Mouse (Mus musculus) adrenal gland (tissue): ENCODE data around the gene Hsd3b6.
"Not testable (repeated sequence)": the region's sequence is repeated elsewhere in the genome, so short reads cannot be mapped to it uniquely, and the experiment has no call there.

Source experiments
- intact Hi-C: fragments of 180-260 bp; cut with DNase I; formaldehyde crosslinking; loops from one replicate; pipeline ENCODE4 v1.15.1; 2025
- long read RNA-seq, 2 experiments: library from polyadenylated mRNA; unstranded; transcript quantifications; one replicate each; pipeline ENCODE4 v2.0.0; 2020; ENCODE audit warnings: borderline replicate concordance in 1 of 2; ENCODE audit not compliant: insufficient replicate concordance in 1 of 2

The Hsd3b6 gene
- long read RNA-seq, experiment 1, transcript Hsd3b6-201 (4 exons, 1,802 nt) = major isoform, 29 of 34 reads
- long read RNA-seq, experiment 1, partial matches to known transcripts = 0 of 34 reads
- long read RNA-seq, experiment 1, other reads (novel, unspliced or antisense) = 2 of 34 reads
- long read RNA-seq, experiment 2, transcript Hsd3b6-203 (3 exons, 601 nt) = minor isoform, 10 of 119 reads
- long read RNA-seq, experiment 2, transcript Hsd3b6-201 (4 exons, 1,802 nt) = major isoform, 103 of 119 reads
- long read RNA-seq, experiment 2, partial matches to known transcripts = 1 of 119 reads
- long read RNA-seq, experiment 2, other reads (novel, unspliced or antisense) = 4 of 119 reads

DNA sequence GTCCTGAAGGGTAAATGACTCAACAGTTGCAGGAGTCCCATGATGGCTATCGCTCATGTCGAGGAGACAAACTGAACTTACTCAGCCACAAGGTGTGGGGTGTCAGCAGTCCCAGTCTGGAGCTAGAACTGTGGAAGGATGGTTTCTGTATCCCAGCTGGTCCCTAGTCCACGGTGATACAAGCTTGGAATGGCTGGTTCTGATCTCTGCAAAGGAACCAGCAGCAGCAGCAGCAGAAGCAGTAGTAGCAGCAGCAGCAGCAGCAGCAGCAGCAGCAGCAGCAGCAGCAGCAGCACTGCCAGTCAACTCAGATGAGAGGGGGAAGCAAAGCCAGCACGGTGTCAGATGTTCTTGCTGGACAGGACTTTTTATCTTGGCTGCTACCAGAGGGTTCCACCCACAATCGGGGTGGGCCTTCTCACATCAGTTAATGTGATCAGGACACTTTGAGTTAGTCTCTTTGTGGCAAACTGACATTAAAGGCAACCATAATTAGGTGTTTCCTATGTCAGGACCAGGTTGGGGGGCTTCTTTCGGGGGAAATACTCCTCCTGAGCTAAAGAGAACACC, at the start of gene Hsd3b6:
Hsd3b6 (minus strand) TSS at position 343 of the 570 bp plus-strand sequence.
- intact Hi-C loops = no loop called here

DNA sequence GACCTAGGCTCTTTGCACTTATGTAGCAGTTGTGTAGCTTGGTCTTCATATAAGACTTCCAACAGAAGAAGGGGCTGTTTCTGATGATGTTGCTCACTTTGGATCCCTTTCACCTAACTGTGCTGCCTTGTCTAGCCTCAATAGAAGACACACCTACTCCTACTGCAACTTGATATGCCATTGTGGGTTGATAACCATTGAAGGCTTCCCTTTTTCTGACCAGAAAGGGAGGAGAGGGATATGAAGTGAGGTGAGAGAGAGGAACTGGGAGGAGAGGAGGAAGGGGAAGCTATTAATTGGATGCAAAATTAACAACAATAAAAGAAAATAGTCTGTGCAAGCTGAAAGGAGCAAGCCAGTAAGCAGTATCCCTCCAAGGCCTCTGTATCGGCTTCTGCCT, 48.6 kb upstream of the Hsd3b6 start:
- intact Hi-C loops = no loop called here

DNA sequence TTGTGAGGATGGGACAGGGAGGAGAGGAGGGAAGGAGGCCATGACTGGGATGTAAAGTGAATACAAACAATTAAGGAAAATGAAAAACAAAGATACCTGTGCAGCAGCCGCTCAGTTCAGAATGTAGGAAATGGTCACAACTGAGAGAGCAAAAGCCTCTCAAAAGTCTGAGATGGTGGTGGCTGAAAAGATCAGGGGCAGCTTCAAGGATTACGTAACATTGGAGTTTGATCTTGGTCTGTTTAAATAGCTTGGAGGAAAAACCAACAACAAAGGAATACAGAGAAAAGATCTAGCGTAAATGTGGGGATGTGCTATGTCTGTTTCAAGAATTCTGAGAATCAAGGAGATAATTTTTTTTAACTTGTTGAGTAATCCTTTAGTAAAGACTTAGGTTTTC, 45.3 kb upstream of the Hsd3b6 start, which contains the start of gene Hsd3b1:
Hsd3b1 (minus strand) TSS at position 219 of the 400 bp plus-strand sequence.
- intact Hi-C loops = no loop called here

DNA sequence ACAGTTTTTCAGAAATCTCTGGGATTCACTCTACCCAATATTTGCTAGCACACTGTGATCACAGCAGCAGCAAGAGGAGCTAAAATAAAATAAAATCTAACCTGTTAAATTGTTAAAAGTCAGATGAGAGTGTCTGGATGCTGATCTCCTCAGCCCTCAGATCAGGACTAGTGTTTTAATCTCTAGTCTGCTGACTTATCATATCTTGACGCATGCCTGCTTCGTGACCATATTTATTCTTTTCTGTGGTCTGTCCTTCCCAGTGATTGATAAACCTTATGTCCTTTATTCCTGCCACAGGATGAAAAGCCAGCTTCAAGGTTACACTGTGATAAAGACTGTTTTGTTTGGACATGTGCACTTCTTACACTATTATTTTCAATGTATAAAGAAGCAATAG, 43.8 kb upstream of the Hsd3b6 start:
- intact Hi-C loops = no loop called here

DNA sequence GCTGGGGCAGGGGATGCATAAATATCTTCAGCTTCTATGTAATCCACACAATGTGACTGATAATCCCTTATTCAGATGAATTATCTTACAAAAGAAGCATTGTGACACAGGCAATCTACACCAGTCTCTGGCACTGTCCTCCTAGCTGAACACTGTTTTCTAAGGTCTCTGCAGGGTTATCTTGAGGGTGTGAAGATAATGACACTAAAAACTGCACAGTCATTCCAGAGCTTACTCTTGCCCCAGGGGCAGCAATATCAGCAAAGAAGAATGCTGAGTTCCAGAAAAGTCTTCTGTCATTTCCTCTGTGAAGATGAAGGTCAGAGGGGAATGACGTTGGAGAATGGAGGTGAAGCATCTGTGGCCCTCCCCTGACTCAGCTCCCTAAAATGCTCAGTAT, 42.6 kb upstream of the Hsd3b6 start:
- intact Hi-C loops = no loop called here

DNA sequence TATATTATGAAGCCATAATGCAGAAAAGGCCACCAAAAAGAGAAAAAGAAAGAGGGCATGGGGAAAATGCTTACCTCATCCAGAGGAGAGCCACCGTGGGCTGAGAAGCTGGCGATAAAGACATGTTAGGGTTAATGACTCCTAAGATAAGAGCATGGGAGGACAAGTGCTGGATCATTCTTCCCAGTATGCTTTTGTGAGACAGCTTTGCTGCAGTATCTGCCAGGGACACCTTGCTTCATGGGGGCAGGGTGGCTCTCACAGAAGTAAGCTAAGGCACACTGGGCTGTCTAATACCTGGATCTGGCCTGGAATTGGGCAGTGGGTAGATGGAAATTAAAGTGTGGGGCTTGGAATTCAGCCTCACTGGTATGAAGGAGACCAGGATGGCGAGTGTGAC, 40.9 kb upstream of the Hsd3b6 start:
- intact Hi-C loops = no loop called here

DNA sequence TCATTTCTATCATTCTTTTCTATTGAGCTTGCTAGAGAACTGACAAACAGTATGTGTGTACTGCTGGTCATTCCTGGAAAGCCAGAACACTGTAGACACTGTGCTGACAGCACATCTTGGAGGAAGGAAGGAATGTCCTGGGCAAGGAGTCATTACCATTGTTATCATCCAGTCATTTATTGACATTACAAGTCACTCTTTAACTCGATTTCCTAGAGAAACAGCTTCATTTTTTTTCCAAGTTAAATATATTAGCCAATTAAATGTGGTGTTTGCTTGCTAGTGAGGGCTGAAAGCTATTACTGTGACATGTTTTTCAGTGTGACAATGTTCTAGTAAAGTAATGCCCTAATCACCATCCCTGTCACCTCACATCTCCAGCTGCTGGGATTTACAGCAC, 39.4 kb upstream of the Hsd3b6 start:
- intact Hi-C loops = no loop called here

DNA sequence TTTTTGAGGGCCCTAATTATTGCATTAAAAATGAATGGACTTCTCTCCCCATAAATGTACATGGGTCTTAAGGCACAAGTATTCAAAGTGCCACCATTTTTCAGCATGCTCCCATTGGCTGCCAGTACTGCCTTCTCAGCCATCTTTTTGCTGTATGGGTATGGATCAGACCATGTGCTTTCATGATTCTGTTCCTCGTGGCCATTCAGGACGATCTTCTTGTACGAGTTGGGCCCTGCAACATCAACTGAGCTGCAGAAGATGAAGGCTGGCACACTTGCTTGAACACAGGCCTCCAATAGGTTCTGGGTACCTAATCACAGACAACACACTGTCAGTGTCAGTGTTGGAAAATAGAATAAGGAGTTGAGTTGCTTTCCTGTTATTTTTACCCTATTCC, 38.8 kb upstream of the Hsd3b6 start:
- intact Hi-C loops = no loop called here

DNA sequence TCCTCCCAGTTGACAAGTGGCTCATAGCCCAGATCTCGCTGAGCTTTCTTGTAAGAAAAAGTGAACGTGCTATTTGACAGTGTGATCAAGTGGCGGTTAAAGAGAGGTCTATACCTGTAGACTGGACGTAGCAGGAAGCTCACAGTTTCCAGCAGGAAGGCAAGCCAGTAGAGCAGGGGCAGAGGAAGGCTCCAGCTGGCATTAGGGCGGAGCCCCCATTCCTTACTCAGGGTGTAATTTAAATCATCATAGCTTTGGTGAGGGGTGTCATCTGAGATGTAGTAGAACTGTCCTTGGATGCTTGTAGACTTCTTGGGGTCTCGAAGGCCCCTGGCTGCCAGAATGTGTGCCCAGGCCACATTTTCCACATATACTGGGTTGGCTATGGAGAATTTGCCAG, 38.4 kb upstream of the Hsd3b6 start:
- intact Hi-C loops = no loop called here

DNA sequence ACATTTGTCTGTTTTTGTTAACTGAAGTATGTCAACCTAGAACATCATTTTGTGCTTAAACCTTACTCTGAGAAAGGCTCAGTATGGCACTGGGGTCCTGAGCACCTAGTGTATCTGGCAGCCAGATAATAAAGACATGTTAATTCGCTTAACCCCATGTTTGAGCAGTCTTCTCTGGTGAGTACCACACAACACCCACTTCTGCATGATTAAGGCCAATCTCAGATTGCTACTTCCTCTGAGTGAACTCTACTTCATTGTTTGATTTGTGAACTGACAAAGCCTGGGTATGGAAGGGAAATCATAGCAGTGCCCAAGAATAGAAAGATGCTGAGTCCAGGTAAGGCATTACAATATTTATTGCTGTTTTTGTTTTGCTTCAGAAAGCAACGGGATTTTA, 37.6 kb upstream of the Hsd3b6 start:
- intact Hi-C loops = no loop called here

DNA sequence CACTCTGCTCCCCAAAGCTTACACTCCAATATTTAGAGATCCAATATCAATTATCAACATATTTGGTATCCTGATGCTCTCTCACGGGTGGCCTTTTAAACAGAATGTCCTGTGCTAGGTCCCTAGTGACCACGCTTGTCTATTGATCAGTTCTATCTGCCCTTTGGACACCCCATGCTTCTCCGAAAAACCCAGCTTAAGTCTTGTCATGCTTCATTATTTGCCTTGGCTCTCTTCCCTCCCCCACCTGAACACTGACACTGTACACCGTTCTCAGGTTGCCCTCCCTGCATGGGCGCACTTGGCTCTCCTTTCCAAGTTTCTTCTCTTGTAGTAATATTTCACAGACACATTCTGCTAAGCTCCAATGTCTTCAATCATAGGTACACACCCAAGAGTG, 36.0 kb upstream of the Hsd3b6 start:
- intact Hi-C loops = no loop called here

DNA sequence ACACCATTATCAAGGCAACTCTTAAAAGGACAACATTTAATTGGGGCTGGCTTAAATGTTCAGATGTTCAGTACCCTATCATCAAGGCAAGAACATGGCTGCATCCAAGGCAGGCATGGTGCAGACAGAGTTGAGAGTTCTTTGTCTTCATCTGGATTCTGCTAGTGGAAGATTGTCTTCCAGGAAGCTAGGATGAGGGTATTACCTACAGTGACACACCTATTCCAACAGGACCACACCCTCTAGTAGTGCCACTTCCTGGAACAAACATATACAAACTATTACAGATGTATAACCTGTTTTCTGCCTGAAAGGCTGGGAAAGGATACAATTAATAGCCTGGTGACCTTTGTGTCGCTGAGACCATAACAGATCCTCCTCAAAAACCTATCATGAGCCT, 34.7 kb upstream of the Hsd3b6 start:
- intact Hi-C loops = no loop called here

DNA sequence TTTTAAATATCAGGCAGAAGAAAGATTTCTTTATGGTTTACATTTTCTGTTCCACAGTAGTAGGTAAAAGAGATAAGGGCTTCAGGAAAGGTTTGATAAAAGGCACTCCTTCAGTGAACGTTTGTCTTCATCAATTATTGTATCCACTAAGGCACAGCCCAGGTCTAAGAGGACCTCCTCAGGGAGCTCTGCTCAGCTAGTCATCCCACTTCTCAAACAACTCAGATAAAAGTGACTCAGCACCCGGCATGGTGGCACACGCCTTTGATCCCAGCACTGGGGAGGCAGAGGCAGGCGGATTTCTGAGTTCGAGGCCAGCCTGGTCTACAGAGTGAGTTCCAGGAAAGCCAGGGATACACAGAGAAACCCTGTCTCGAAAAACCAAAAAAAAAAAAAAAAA, 1.6 kb downstream of the Hsd3b6 start:
- intact Hi-C loops = not testable (repeated sequence)

DNA sequence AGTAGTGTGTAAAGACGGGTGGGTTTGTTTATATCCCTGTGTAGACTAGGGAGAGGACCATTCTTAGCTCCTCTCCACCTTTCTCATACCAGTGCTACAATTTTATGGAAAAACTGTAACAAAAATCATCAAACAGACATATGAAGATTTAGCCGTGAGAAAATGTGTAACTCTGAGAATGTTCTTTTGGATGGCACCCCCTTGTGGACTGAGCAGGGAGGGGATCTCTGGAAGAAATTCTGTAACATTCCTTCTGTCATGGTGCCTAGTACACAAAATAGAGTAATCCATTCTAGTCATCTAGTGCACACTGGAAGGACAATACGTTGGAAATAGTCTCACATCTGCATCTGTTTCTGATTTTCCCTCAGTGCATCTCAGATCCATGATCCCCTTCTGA, 9.2 kb downstream of the Hsd3b6 start:
- intact Hi-C loops = not testable (repeated sequence)

DNA sequence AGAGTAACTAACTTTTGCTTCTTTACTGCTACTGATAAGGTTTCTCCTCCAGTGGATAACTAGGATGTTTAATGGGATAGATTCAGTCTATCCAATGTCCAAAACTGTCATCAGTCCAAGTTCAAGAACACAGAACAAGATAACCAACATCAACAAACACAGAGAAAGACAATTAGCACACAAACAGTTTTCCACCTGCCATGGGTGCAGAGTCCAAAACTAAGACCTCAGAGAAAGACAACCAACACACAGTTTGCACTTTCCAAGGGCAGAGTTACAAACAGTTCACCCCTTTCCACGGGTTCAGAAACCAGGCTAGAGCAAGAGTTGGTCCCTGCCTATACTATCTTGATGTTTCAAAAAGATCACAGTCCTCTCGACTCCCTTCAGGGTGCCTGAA, 27.7 kb downstream of the Hsd3b6 start:
- intact Hi-C loops = no loop called here

DNA sequence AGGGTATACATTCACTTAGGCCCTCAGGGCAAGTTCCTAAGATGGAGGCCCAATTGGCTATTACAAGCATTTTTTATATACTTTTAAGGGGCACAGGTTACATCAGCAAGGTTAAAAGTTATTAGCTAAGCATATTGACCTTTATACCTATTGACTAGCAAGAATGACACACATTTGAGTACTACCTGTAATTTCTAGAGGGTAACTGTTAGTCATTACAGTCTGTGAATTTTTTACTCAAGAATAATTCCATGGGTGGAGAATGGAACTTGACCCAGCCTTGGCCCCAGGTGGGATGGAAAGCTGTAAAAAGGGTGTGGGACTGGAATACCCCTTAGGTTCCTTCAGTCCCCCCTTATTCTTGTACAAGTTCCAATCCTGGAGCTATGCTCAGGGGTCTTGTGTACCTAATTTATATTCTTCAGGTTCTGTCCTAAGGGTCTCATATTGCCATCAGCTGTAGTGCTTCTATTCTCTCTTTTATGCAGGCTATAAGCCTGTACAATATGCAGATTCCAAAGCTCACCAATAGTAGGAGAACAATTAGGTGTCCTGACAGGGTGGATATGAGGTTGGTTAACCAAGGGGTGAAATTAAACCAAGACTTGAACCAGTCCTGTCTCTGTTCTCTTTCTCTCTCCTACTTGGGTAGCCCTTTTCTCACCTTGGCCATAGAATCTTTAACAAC, 31.9 kb downstream of the Hsd3b6 start:
- intact Hi-C loops = no loop called here

DNA sequence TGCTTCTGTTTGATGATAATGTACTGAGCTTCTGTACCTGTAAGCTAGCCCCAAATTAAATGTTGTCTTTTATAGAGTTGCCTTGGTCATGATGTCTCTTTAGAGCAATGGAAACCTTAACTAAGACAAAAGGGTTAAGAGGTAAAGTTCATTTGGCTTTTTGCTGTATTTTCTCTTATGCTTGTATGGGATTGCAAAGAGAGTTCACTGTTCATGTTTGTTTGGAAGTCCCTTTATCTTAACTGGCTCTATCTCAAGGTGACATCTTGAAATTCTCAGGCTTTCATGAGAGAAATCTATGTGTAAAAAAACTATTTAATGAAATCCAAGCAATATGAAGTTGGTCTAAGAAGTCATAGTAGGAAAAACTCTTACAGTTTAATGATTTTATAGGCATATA, 33.3 kb downstream of the Hsd3b6 start:
- intact Hi-C loops = no loop called here

DNA sequence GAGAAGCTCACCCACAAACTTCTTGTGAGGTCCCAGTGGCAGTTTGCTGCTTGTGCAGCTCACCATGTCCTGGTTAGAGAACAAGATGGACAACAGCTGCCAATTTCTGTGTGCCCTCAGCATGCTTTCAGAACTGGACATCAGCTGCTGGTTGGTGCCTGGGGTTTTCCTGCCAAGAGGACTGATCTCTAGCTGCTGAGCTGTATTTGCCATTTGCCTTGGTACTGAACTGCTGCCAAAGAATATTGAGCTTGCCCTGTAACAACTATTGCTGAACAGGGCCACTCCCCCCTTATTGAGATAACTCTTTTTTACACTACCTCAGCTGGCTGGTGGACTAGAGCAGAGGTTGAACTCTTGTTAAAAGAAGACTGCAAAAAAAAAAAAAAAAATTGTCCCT, 50.1 kb downstream of the Hsd3b6 start:
- intact Hi-C loops = no loop called here

DNA sequence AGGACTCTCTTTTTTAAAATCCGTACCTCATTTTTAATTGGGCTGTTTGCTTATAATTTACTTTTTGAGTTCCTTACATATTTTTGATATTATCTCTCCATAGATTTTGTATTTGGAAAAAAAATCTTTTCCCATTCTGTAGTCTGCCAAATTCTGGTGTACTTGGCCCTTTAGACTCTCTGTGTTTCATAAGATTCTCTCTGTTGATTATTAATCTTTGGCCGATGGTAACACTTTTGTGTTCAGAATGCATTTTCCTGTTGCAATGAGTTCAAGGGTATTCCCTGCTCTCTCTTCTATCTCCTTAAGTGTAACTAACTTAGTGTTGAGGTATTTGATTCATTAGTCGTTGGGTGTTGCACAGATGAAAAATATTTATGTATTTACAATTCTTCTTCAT, 57.4 kb downstream of the Hsd3b6 start:
- intact Hi-C loops = no loop called here
